Mouse (Mus musculus): Measurements from ENCODE around the gene Ip6k1.
"Not testable (repeated sequence)": the region's sequence is repeated elsewhere in the genome, so short reads cannot be mapped to it uniquely, and the experiment has no call there.

Ip6k1 gene

GRCm38 (mm10) chr9:107983421-107983890 is 18.8 kb upstream of the Ip6k1 start:
- DNase-seq = peak; percentile 38 to 61

GRCm38 (mm10) chr9:107984052-107984753 is 18.1 kb upstream of the Ip6k1 start:
- no peak for DNase-seq

GRCm38 (mm10) chr9:107984754-107985055 is 17.6 kb upstream of the Ip6k1 start:
- no peak for DNase-seq

- peak; percentile 74 to 81 for DNase-seq
These were observed 16.9 kb upstream of the Ip6k1 start, which contains the start of gene Inka1 for GRCm38 (mm10) chr9:107985131-107986119. TSS of gene Inka1 (minus strand) at chr9:107985879.

GRCm38 (mm10) chr9:107986376-107986775 is 15.9 kb upstream of the Ip6k1 start:
- DNase-seq = peak; percentile 90 to 91

GRCm38 (mm10) chr9:107987950-107988349 is 14.4 kb upstream of the Ip6k1 start:
- DNase-seq = no peak

GRCm38 (mm10) chr9:107992197-107992596 is 10.1 kb upstream of the Ip6k1 start, which contains the start of gene Cdhr4:
TSS of gene Cdhr4 (plus strand) at chr9:107992497.
- no peak for DNase-seq

- no peak for DNase-seq
These were observed 9.3 kb upstream of the Ip6k1 start for GRCm38 (mm10) chr9:107993013-107993412.

- DNase-seq = no peak
These were observed 7.8 kb upstream of the Ip6k1 start for GRCm38 (mm10) chr9:107994464-107994863.

- no peak for DNase-seq
These were observed 6.8 kb upstream of the Ip6k1 start for GRCm38 (mm10) chr9:107995513-107995912.

GRCm38 (mm10) chr9:107996049-107996448 is 6.3 kb upstream of the Ip6k1 start, which contains the start of gene Gm20662:
TSS of gene Gm20662 (plus strand) at chr9:107996349.
- DNase-seq = no peak

GRCm38 (mm10) chr9:108002778-108003530 is 653 bp downstream of the Ip6k1 start:
- DNase-seq = peak; percentile 73 to 80

GRCm38 (mm10) chr9:108003531-108003890 is 1.2 kb downstream of the Ip6k1 start:
- DNase-seq = peak; percentile 46 to 55

GRCm38 (mm10) chr9:108008041-108008440 is 5.7 kb downstream of the Ip6k1 start:
- no peak for DNase-seq

- no peak for DNase-seq
These were observed 8.1 kb downstream of the Ip6k1 start for GRCm38 (mm10) chr9:108010385-108010784.

- DNase-seq = not testable (repeated sequence)
These were observed 11.3 kb downstream of the Ip6k1 start for GRCm38 (mm10) chr9:108013577-108013976.

- DNase-seq = no peak
These were observed 14.8 kb downstream of the Ip6k1 start for GRCm38 (mm10) chr9:108017127-108017526.

GRCm38 (mm10) chr9:108020741-108021140 is 18.4 kb downstream of the Ip6k1 start:
- DNase-seq = no peak

- peak; percentile 33 to 58 for DNase-seq
These were observed 20.9 kb downstream of the Ip6k1 start for GRCm38 (mm10) chr9:108023216-108023615.

GRCm38 (mm10) chr9:108026584-108026983 is 24.3 kb downstream of the Ip6k1 start:
- DNase-seq = no peak

- no peak for DNase-seq
These were observed 25.6 kb downstream of the Ip6k1 start for GRCm38 (mm10) chr9:108027867-108028266.

- DNase-seq = no peak
These were observed 29.8 kb downstream of the Ip6k1 start for GRCm38 (mm10) chr9:108032126-108032525.
